Mouse (Mus musculus) skeletal muscle tissue, postnatal 0 days (tissue): Measurements from ENCODE around the gene Olfr381. TPM values are rescaled to one million over a fixed set of nuclear protein-coding genes. Genes with fewer than 3 reads are reported as not detected.

Experiments used
- polyA plus RNA-seq: library from polyadenylated mRNA; unstranded; fragments of >200 nt; fragmentation: Nextera tagmentation; extraction: Ambion mirVana; gene quantifications from 2 replicates; pipeline ENCODE4 v1.2.1, GENCODE M21; 2015

The Olfr381 gene
- polyA plus RNA-seq: not detected in 2 replicates

DNA sequence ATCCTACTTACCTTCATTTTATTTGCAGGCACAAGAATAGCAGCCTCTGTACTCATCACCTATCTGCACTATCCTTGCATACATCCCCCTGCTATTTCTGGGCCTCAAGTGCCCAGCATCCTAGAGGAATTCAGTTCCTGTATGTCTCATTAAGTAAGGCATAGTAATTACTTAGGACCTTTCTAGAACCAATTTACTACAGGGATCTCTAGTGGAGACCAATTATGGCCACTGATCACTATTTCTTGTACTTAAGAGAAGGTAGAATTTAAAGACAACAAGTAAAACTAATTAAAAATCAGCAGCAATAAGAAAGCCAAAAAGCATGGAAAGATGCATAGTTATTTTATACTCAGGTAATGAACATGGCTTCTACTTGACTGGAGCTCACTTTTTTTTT, at the start of gene Olfr381:
Gene Olfr381, minus strand, starts transcription at position 101 of the 400 bp plus-strand sequence.

DNA sequence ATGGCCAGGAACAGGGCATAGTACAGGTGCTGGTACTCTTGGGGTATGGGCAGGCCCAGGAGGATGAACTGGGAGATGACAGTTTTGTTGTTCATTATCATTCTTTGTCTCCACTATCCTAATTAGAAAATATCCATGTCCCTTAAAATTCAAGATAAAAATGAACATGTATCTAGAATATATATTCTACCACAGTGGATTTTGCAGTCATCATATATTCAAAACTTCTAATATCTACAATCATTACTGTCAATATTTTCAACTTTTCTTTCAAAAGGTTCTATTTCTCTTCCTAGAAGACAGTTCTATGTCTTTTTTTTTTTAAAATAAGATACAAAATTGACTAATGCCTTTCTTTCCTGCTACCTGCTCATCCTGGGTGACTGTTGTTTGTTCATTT, 25.7 kb upstream of the Olfr381 start, which contains the start of gene Olfr382:
Gene Olfr382, minus strand, starts transcription at position 101 of the 400 bp plus-strand sequence.

DNA sequence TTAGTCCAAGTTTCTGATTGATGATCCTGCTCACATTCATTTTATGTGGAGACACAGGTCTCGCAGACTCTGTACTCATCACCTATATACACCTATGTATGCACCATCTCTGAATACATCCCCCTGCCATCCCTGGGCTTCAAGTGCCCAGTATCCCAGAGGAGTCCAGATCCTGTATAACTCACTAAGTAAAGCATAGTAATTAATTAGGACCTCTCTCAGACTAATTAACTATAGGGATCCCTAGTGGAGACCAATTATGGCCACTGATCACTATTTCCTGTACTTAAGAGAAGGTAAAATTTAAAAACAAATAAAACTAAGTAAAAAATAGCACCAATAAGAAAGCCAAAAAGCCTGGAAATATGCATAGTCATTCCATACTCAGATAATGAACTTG, 34.0 kb downstream of the Olfr381 start, which contains the start of gene Olfr380:
Gene Olfr380, minus strand, starts transcription at position 101 of the 400 bp plus-strand sequence.

Other genes with a start within 250 kb of the Olfr381 start
- 0.03 and 0.07 TPM in 2 replicates for gene Trpv3, start 224.2 kb downstream of the Olfr381 start, polyA plus RNA-seq
- gene Aspa, start 162.0 kb downstream of the Olfr381 start, polyA plus RNA-seq: 4.4 and 6.5 TPM in 2 replicates
- gene Gm49340, start 161.9 kb downstream of the Olfr381 start, polyA plus RNA-seq: not detected in 2 replicates
- 0.10 TPM in 1 of 2 replicates, not detected in the other for gene Spata22, start 161.9 kb downstream of the Olfr381 start, polyA plus RNA-seq
- not detected in 2 replicates for gene Olfr20, start 140.8 kb downstream of the Olfr381 start, polyA plus RNA-seq
- gene Olfr376, start 120.4 kb downstream of the Olfr381 start, polyA plus RNA-seq: not detected in 2 replicates
- not detected in 2 replicates for gene Olfr1, start 92.0 kb downstream of the Olfr381 start, polyA plus RNA-seq
- gene Olfr378, start 63.1 kb downstream of the Olfr381 start, polyA plus RNA-seq: not detected in 2 replicates
- gene Olfr380, start 34.1 kb downstream of the Olfr381 start, polyA plus RNA-seq: not detected in 2 replicates
- not detected in 2 replicates for gene Olfr382, start 25.6 kb upstream of the Olfr381 start, polyA plus RNA-seq
- gene Olfr385, start 101.4 kb upstream of the Olfr381 start, polyA plus RNA-seq: not detected in 2 replicates
- gene Olfr384, start 107.0 kb upstream of the Olfr381 start, polyA plus RNA-seq: not detected in 2 replicates
- not detected in 2 replicates for gene Zfp735, start 197.2 kb upstream of the Olfr381 start, polyA plus RNA-seq